Mouse (Mus musculus) Muller cell, postnatal 12 days (primary cell): ENCODE measurements around the gene Gipc1.

Experiments used
- DNase-seq: peaks from one replicate; pipeline ENCODE4 v3.0.0-alpha.2; 2015; ENCODE audit errors: inconsistent ontology term

Gene Gipc1

DNA sequence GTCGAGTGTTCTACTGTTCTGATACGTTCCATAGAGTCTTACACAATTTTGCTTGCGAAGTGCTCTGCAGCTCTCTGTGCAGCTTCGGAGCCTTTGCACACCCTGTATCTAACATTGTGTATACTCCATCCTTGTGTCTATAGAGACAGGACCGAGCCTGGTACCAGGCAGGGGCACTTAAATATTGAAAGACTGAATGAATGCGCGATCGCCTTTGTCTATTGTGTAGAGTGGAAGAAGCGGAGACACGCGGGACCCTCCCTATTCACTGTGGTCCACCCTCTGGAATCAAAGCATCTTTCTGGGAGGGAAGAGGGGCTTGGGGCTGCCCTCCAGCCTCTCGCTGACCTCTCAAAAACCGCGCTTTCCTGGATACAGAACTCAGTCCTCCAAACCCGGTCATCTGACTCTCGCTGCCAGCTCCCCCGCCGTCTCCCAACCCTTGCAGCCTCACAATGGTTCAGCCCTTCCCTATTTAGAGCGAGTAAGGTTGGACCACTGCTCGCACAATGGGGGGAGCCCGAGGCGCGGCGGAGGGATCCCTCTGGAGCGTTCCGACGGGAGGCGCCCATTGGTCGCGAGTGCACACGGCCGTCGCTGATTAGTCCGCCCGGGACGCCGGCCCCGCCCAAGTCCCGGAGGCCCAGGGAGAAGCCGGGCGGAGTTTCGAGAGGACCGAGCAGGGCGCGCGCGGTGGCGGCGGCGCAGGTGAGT lies at the start of gene Gipc1:
Gipc1 (plus strand) TSS at position 648 of the 714 bp plus-strand sequence.
- peak; percentile 99 for DNase-seq

DNA sequence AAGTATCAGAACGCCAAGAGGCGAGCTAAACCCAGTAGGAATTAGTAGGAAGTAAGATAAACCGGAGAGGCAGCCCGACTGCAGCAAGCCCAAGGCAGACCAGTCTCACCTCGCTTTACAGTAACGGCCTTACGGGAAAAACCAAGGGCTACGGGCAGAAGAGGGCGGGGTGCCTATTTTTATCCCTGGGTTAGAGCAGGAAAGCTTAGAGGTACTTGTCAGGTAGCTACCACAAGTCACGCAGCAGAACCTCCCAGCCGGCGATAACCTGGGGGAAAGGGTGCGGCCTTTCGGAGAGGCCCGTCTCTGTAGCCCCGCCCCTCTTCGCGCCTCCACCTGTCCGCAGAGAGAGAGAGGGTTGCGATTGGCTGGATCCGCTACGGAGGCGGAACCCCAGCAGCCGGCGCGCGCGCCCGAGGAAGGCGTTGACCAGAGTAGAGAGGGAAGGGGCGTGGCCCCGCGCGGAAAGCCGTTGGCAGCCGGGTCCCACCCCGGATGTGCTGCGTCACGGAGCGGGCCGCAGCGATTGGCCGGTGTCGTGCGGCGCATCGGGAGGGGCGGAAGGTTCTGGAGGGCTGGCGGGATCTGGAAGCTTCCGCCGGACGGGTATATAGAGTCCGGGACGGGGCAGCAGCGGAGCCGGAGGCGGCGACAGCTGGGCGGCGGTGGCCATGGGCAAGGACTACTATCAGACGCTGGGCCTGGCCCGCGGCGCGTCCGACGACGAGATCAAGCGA lies 44.6 kb upstream of the Gipc1 start, which contains the start of the genes Tecr and Dnajb1:
Tecr (minus strand) TSS at position 311 of the 737 bp plus-strand sequence.
Dnajb1 (plus strand) TSS at position 533 of the 737 bp plus-strand sequence.
- peak; percentile 100 for DNase-seq

DNA sequence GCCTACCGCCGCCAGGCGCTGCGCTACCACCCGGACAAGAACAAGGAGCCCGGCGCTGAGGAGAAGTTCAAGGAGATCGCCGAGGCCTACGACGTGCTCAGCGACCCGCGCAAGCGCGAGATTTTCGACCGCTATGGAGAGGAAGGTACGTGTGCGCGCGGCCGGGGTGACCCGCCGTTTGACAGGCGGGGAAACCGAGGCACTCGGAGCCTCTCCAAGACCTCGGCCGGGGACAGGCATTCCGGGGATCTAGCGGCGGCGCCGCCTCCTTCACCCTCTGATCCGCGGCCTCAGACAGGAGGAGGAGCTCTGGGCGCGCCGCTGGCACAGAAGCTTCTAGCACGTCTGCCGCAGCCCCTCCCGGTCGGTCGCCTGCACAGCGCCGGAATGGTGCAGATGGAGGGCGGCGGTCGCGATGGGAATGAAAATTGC lies 44.1 kb upstream of the Gipc1 start:
- DNase-seq, result no peak

DNA sequence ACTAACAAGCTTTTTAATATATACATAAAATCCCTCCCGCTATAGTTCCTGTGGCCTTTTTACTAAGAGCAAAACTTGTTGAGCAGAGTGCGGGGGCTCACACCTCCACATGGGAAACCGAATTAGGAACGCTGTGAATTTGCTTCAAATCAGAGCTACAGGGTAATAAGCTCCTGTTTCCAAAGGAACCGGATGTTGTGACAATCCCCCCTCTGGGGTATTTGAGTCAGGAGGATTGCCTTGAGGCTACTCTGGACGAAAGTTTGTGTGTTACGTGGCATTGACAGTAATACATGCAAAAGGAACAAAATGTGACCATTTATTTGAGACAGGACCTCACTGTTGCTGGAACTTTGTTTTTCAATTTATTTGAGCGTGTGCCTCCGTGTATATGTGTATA lies 43.4 kb upstream of the Gipc1 start:
- DNase-seq, result no peak

DNA sequence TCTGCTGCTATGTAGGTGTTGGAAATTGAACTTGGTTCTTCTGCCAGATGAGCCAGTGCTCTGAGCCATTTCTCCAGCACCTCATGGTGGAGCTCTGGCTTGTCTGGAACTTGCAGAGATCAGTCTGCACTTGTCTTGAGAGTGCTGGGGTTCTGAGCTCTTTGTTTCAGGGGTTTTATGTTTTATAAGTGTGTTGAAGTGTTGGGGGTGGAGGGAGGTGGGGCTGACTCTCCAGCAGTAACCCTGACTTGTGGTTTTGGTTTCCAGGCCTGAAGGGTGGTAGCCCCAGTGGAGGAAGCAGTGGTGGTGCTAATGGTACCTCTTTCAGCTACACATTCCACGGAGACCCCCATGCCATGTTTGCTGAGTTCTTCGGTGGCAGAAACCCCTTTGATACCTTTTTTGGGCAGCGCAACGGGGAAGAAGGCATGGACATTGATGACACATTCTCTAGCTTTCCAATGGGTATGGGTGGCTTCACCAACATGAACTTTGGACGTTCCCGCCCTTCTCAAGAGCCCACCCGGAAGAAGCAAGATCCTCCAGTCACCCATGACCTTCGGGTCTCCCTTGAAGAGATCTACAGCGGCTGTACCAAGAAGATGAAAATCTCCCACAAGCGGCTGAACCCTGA lies 42.8 kb upstream of the Gipc1 start:
- no peak for DNase-seq

DNA sequence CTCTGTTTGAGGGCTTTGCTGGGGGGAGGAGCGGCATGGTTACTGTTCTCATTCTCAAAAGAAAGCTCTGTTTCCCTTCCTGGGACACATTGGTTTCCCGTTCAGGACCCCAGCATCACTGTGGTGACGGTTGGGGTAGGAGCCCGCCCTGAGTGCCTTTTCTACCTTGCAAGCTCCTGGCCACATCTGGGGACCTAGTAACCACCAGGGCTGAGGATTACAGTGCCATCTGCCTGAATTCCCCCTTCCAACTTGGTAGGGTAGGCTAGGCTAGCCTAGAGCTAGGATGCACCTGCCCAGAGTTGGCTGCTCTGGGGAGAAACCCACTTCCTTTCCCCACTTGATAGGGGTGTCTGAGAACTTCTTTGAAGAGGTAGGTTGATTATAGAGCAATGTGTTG lies 40.6 kb upstream of the Gipc1 start:
- DNase-seq, result no peak

DNA sequence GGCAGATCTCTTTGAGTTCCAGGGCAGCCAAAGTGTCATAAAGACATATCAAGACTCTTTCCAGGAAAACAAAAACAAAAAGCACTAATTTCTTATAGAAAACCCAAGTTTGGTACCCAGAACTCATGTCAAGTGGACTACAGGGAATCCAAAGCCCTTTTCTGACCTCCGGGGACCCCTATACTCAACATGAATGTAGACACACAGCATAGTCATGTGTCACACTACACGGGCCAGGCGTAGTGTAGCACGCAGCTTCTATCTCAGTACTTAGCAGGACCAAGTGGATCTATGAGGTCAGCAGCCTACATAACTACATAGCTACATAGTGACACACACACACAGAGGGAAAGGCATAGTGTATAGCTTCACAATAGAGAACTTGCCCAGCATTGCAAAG lies 38.8 kb upstream of the Gipc1 start:
- DNase-seq, result no peak

DNA sequence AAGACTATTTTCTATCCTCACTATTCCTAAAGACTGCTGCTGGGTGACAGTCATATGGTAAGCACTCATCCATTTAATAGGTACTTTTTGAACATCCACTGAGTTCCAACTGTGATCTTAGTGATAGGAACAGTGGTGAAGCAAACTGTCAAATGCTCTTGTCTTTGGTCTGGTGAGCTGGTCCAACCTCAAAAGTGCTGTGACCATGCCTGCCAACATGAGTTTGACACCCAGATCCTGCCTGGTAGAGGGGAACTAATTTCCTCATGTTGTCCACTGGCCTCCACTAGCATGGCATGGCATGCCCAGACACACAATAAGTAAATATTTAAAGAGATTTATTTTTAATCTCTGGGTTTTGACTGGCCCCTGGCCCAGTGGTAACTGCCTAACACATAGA lies 35.9 kb upstream of the Gipc1 start:
- no peak for DNase-seq

DNA sequence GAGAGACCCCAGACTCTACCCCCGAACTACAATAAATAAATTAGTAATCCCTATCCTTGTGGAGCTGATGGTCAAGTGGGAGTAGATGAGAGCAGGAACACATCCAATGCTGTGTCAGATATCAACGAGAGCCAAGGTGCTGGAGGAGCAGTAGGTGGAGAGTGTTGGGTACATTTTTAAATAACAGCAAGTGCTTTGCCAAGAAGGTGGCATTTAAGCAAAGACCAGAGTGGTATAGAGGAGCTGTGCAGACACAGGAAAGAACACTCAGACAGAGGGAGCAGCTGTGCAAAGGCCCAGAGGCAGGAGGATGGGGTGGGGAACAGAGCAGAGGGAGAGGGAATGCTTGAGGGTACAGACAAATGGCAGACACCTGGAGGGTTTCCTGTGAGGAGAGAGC lies 35.4 kb upstream of the Gipc1 start:
- no peak for DNase-seq

DNA sequence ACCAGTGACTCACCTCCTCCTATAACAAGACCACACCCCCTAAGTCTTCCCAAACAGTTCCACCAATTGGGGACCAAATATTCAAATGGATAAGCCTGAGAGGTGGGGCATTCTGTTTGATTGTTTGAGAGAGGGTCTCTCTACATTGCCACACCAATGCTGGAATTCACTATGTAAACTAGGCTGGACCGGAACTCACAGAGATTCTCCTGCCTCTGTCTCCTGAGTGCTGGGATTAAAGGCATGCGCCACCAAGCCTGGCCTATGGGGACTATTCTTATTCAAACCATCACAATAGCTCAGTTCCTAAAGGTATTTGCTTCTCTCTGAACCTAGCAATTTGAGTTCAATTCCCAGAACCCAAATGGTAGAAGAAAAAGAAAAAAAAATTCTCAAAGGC lies 33.9 kb upstream of the Gipc1 start:
- DNase-seq, result no peak

DNA sequence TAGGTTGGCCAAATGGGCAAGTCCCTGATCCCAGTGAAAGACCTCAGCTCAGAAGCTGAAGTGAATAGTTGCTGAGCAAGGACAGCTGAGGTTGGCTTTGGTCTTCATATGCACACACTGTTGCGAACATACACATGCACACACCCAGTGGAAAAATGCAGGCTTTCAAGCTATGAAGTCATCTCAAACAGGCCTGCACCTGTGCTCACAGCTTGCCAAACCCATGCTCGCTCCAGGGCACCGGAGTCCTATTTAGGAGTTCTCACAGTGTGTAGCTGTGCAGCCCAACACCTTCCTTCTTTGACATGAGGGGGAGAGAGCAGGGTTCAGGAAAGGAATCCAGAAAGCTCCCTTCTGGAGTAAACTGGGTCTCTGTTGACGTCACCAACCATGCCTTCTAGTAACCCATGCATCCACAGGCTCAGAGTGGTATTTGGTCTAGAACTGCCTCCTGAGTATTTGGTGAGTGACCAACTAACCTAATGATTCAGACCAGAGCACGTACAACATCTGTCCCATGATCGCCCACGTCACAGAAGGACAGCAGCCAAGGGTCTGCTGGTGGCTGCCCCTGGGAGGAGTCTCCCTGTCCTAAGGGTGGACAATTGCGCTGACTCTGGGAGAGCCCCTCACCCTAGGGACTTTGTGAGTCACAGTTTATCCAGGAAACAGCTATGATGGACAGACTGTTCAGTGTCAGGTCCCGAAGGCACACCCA lies 32.8 kb upstream of the Gipc1 start:
- DNase-seq, result no peak

DNA sequence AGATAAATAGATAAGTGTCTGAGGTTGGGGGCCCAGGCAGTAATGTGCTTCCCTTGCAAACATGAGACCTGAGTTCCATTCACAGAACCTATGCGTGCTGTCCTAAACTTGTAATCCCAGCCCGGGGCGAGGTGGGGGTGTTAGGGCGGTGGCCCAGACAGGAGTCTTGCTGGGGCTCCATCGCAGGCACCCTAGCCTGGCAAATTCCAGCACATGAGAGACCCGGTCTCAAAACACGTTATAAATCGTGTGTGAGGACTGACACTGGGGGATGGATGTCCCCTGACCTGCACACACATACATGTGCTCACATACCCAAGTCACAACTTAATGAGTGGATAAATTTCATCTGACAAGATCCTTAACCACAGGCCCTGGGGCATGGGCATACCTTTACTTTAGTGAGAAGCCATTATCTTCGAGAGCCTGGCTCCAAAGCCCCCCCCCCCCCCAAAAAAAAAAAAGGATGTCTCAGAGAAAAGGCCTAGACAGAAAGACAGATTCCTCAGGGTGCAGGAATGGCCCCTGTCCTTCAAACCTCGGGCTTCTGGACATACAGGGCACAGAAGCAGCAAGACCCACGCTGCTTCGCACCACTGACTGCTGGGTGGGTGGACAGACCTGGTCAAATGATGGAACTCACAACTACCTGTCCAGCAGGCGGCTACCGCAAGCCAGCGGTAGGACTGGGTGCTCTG lies 30.6 kb upstream of the Gipc1 start:
- DNase-seq, result no peak

DNA sequence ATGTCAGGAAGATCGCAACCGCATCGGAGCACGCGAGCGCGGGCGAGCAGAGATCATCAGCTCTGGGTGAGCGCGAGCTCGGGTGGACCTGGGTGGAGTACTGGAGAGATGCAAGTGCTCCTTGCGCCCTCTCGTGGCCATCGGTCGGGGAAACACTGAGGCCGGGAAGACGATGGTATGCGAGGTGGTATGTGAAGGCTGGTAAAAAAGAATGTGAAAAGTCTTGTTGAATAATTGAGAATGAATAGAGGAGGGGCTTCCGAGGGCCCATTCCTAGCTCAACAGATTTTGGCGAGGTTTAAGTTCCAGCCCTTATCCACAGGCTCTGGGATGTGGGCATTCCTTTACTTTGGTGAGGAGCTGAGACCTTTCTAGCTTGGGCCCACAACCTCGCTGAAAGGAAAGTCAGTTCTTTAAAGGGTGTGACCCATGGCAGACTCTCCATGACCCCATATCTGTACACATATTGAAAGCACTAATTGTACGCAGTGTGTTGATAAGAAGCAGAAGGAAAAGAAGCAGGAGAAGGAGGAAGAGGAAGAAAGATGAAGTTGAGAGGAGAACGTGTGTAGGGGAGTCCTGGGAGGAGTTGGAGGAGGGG lies 30.0 kb upstream of the Gipc1 start:
- DNase-seq, result peak; percentile 94

DNA sequence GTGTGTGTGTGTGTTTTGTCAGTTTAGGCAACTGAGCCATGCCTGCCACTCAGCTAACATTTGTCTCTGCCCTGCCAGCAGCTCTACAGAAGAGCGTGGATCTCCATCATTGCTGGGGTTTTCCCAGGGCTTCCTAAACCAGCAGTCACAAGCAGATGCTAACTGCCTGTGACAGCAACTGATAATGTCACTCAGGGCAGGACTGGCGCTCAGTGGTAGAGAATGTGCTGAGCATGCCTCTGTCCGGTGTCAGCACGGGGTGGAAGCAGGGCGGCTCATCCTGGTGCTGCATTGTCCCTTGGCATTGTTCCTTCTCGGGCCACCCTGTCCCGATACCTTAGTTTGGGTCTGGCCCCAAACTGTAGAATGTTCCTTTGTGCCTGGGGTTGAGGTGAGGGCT lies 28.9 kb upstream of the Gipc1 start:
- DNase-seq, result no peak

DNA sequence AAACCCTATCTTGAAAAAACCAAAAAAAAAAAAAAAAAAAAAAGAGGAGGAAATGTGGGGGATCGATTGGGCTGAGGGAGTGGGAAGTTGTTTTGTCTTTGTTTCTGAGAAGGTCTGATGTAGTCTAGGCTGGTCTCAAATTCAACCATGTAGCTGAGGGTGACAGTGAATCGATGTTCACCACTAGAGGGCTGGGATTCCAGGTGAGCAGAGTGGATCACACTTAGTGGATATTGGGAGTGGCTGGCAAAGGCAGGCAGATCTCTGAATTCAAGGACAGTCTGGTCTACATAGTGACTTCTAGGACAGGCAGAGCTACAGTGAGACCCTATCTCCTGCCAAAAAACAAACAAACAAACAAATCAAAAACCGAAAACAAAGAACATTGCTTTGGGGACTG lies 27.7 kb upstream of the Gipc1 start:
- DNase-seq, result no peak

DNA sequence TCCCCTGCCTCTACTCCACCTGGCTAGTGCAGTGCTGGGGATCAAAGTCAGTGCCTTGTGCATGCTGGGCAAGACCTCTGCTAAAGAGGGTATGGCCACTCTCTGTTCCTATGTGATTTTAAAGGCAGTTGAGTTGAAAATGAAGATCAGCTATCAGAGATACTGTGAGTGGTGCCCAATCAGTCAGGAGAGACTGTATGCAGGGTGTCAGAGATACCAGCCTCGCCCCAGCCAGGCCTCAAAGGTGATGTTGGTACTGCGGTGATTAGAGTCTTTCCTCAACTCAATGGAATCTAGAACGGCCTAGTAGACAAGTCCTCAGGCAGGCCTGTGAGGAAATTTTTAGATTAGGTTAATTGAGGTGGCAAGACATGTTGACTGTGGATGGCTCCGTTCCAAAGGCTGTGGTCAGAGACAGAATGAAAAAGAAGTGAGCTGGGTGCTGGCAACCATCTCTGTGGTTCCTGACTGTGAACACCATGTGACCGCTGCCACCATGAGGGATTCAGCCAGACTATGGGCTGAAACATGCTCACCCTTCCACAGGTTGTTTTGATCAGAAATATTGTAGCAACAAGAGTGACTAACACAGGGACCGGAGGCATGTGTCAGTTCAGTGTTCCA lies 26.7 kb upstream of the Gipc1 start:
- DNase-seq, result peak; percentile 64

DNA sequence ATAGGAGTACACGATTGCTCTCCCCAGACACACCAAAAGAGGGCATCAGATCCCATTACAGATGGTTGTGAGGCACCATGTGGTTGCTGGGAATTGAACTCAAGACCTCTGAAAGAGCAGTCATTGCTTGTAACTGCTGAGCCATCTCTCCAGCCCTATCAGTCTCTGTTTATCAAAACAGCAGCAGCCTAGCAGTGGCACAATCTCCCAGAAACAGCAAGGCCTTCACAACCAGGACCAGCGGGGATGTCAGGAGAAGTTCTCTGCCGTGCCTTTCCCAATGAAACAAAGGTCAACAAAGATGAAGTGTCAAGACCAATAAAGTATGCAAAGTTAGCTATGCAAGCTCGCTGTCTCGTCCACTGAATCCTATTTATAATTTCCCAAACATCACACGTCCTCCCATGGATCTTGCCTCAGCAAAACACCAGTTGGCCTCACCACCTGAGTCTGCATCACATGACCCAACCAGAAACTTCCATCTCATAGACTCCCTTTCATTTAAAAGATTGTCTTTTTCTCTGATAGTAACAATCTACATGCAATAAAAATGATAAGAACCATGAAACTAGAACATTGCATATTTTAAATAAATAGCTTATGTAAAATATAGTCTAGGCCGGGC lies 20.3 kb upstream of the Gipc1 start:
- no peak for DNase-seq

DNA sequence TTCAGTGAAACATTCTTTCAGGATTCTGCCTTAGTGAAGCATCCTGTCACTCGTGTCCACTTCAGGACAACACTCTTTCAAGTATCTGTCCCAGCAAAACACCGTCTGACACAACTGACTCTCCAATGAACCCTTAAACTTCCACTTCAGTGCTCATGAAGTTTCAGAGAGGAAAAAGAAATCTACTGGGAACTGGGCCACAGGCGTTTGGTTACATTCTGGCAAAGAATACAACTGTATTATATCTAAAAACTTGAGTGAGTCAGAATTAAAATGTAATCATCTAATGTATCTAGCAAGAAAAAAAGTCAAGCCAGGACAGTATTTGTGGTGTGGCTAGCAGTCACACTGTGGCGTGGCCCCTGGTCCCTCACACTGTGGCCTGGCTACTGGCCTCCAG lies 13.6 kb upstream of the Gipc1 start:
- peak; percentile 49 for DNase-seq

DNA sequence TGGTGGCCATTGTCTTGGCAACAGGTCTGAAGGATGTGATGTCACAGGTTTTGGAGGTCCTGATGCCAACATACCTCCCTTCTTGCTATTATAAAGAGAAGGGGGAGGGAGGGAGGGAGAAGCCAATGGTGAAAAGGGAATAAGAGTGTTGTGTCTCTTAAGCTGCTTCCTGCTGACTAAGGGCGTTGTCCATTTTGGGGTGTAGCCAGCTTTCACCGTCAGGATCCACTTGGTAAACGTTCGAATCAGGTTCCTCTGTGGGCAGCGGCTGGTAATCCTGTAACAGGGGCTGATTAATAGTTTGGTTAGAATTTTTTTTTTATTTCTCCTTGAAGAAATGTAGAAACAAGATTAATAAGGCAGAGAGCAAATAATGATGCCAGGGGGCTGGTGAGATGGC lies 12.8 kb upstream of the Gipc1 start:
- DNase-seq, result no peak

DNA sequence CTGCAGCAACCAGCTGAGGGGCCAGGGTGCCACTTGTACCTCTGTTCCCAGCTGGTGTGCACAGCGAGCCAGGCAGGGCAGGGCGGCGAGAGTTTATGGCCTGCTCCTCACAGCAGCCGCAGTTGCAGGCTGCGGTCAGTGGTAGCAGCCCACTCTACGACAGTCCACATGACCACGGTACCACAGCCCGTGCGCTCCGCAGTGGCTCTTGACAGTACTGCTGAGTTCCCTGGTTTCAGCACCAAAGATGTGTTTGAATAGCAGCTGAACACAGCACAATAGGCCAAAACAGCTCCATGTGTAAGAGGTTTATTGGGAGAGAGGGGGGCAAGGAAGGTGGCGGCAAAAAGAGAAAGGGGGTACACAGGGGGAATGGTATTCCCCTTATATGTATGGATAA lies 5.0 kb upstream of the Gipc1 start:
- DNase-seq, result no peak
